Mouse (Mus musculus): ENCODE results near the gene Gm11444.

GRCm38 (mm10) chr11:85840031-85840802 is 9.9 kb downstream of the Gm11444 start:
- TF ChIP-seq CTCF (IDR thresholded peaks at IDR 0.05; ENCODE audit: borderline replicate concordance, insufficient read depth, low read length) (no peak), POLR2A (IDR thresholded peaks at IDR 0.05; ENCODE audit: low read depth, low read length) (no peak)
